Mouse (Mus musculus) MEL (cell line): ENCODE measurements around the gene Dlg2. TPM values are rescaled to one million over a fixed set of nuclear protein-coding genes. Genes with fewer than 3 reads are reported as not detected.

Source experiments
- DNase-seq: peaks from one replicate; pipeline ENCODE4 v3.0.0; 2011; ENCODE audit warnings: low read depth, low spot score
- H3K27ac ChIP-seq: 2 replicates; pipeline ENCODE4 v1.5.1; 2012; ENCODE audit warnings: low read depth, mild to moderate bottlenecking, control low read depth, low read length, moderate library complexity; ENCODE audit not compliant: control insufficient read depth
- H3K27me3 ChIP-seq, 2 experiments: fragments of 150-350 bp in 1 of 2; sonication (generic) in 1 of 2; 2 replicates each; pipeline ENCODE4 v1.6.1; 2012; ENCODE audit warnings: low read length in 2 of 2, mild to moderate bottlenecking in 2 of 2, improper control_type of control experiment in 1 of 2, moderate library complexity in 1 of 2; ENCODE audit not compliant: insufficient read depth in 2 of 2, control insufficient read depth in 1 of 2
- H3K36me3 ChIP-seq, 2 experiments: 2 replicates each; pipeline ENCODE4 v1.6.1; 2012 to 2014; ENCODE audit warnings: low read length in 2 of 2, improper control_type of control experiment in 1 of 2, inconsistent platforms in 1 of 2, mild to moderate bottlenecking in 1 of 2; ENCODE audit not compliant: insufficient read depth in 2 of 2, control insufficient read depth in 1 of 2
- H3K4me1 ChIP-seq, 2 experiments: fragments of 150-350 bp in 1 of 2; sonication (generic) in 1 of 2; 2 replicates each; pipeline ENCODE4 v1.6.1; 2012; ENCODE audit warnings: low read length in 2 of 2, improper control_type of control experiment in 1 of 2, mild to moderate bottlenecking in 1 of 2; ENCODE audit not compliant: insufficient read depth in 2 of 2, control insufficient read depth in 1 of 2
- H3K4me3 ChIP-seq, 2 experiments: fragments of 150-350 bp in 1 of 2; sonication (generic) in 1 of 2; 2 replicates each; pipeline ENCODE4 v1.5.1; 2012; ENCODE audit warnings: low read depth in 2 of 2, low read length in 2 of 2, mild to moderate bottlenecking in 2 of 2, moderate library complexity in 2 of 2, control low read depth in 1 of 2, improper control_type of control experiment in 1 of 2; ENCODE audit not compliant: control insufficient read depth in 1 of 2, insufficient read depth in 1 of 2
- H3K79me2 ChIP-seq: 2 replicates; pipeline ENCODE4 v1.6.1; 2012; ENCODE audit warnings: mild to moderate bottlenecking, low read length, moderate library complexity; ENCODE audit not compliant: control insufficient read depth, poor library complexity, insufficient read depth
- H3K9ac ChIP-seq: 2 replicates; pipeline ENCODE4 v1.6.1; 2012; ENCODE audit warnings: low read depth, mild to moderate bottlenecking, control low read depth, low read length, moderate library complexity; ENCODE audit not compliant: control insufficient read depth, poor library complexity, severe bottlenecking
- H3K9me3 ChIP-seq: fragments of 150-350 bp; sonication (generic); replicated peaks from 2 replicates; pipeline ENCODE4 v1.6.1; 2012; ENCODE audit warnings: mild to moderate bottlenecking, low read length, improper control_type of control experiment, moderate library complexity; ENCODE audit not compliant: insufficient read depth
- BHLHE40 ChIP-seq: IDR thresholded peaks from 2 replicates; pipeline ENCODE4 v1.6.1; 2012; ENCODE audit warnings: low read depth, mild to moderate bottlenecking, inconsistent platforms, low read length, improper control_type of control experiment, borderline replicate concordance
- CHD1 ChIP-seq: IDR thresholded peaks from 2 replicates; pipeline ENCODE4 v1.6.1; 2012; ENCODE audit warnings: low read depth, mild to moderate bottlenecking, inconsistent platforms, low read length, improper control_type of control experiment
- ELF1 ChIP-seq: IDR thresholded peaks from 2 replicates; pipeline ENCODE4 v1.6.1; 2014; ENCODE audit warnings: low read depth, mild to moderate bottlenecking, inconsistent platforms, low read length, improper control_type of control experiment, moderate library complexity
- EP300 ChIP-seq, 2 experiments: IDR thresholded peaks; 2 replicates each; pipeline ENCODE4 v1.6.1; 2011; ENCODE audit warnings: improper control_type of control experiment in 2 of 2, low read length in 2 of 2, low read depth in 1 of 2, mild to moderate bottlenecking in 1 of 2
- ETS1 ChIP-seq: IDR thresholded peaks from 2 replicates; pipeline ENCODE4 v1.6.1; 2012; ENCODE audit warnings: low read depth, mild to moderate bottlenecking, inconsistent platforms, low read length, improper control_type of control experiment, moderate library complexity
- JUND ChIP-seq: IDR thresholded peaks from 2 replicates; pipeline ENCODE4 v1.6.1; 2011; ENCODE audit warnings: low read depth, mild to moderate bottlenecking, improper control_type of control experiment, low read length
- KAT2A ChIP-seq: conservative IDR thresholded peaks from 2 replicates; pipeline ENCODE4 v1.6.1; 2012; ENCODE audit warnings: low read depth, low read length, improper control_type of control experiment, inconsistent platforms
- MAZ ChIP-seq: IDR thresholded peaks from 2 replicates; pipeline ENCODE4 v1.6.1; 2012; ENCODE audit warnings: low read depth, mild to moderate bottlenecking, inconsistent platforms, low read length, improper control_type of control experiment
- MYC ChIP-seq: IDR thresholded peaks from 2 replicates; pipeline ENCODE4 v1.6.1; 2011; ENCODE audit warnings: low read depth, mild to moderate bottlenecking, low read length, improper control_type of control experiment, moderate library complexity
- NELFE ChIP-seq: IDR thresholded peaks from 2 replicates; pipeline ENCODE4 v1.6.1; 2011; ENCODE audit warnings: low read depth, low read length, improper control_type of control experiment
- POLR2AphosphoS2 ChIP-seq: IDR thresholded peaks from 2 replicates; pipeline ENCODE4 v1.6.1; 2011; ENCODE audit warnings: low read length, improper control_type of control experiment
- POLR2AphosphoS5 ChIP-seq: IDR thresholded peaks from 2 replicates; pipeline ENCODE4 v1.6.1; 2012; ENCODE audit warnings: low read depth, borderline replicate concordance, mild to moderate bottlenecking, inconsistent platforms, low read length, moderate library complexity, mixed read lengths
- RCOR1 ChIP-seq: IDR thresholded peaks from 2 replicates; pipeline ENCODE4 v1.6.1; 2012; ENCODE audit warnings: low read depth, mild to moderate bottlenecking, inconsistent platforms, low read length, improper control_type of control experiment
- SMC3 ChIP-seq: IDR thresholded peaks from 2 replicates; pipeline ENCODE4 v1.6.1; 2011; ENCODE audit warnings: low read depth, low read length, improper control_type of control experiment
- TBP ChIP-seq: IDR thresholded peaks from 2 replicates; pipeline ENCODE4 v1.8.0; 2011; ENCODE audit warnings: low read depth, low read length, improper control_type of control experiment
- USF1 ChIP-seq: IDR thresholded peaks from 2 replicates; pipeline ENCODE4 v1.6.1; 2014; ENCODE audit warnings: low read depth, mild to moderate bottlenecking, inconsistent platforms, low read length, improper control_type of control experiment, moderate library complexity
- USF2 ChIP-seq, 2 experiments: IDR thresholded peaks; 2 replicates each; pipeline ENCODE4 v1.6.1; 2011 to 2012; ENCODE audit warnings: improper control_type of control experiment in 2 of 2, low read length in 2 of 2, borderline replicate concordance in 1 of 2, inconsistent platforms in 1 of 2, low read depth in 1 of 2, mild to moderate bottlenecking in 1 of 2; ENCODE audit not compliant: insufficient read depth in 1 of 2
- ZKSCAN1 ChIP-seq: IDR thresholded peaks from 2 replicates; pipeline ENCODE4 v1.6.1; 2012; ENCODE audit warnings: low read depth, mild to moderate bottlenecking, inconsistent platforms, low read length, improper control_type of control experiment, moderate library complexity
- ZMIZ1 ChIP-seq: IDR thresholded peaks from 2 replicates; pipeline ENCODE4 v1.6.1; 2012; ENCODE audit warnings: low read depth, mild to moderate bottlenecking, inconsistent platforms, low read length, improper control_type of control experiment, moderate library complexity
- polyA plus RNA-seq, 2 experiments: library from polyadenylated mRNA; stranded (reverse) in 1 of 2; unstranded in 1 of 2; fragments of >175 nt in 1 of 2; fragments of >200 nt in 1 of 2; gene quantifications; 2 replicates each; pipeline versions ENCODE4 v1.2.1 to v1.2.4; 2012; ENCODE audit warnings: low replicate concordance in 2 of 2, low read depth in 1 of 2; ENCODE audit not compliant: insufficient read length in 2 of 2, insufficient read depth in 1 of 2, missing spikeins in 1 of 2
- total RNA-seq: library from RNA; depleted of rRNA; stranded (reverse); fragments of 300-350 nt; gene quantifications from 2 replicates; pipeline ENCODE4 v1.2.3, GENCODE M21; 2012

The Dlg2 gene
- total and polyA plus RNA-seq, 3 experiments, result 0.04 TPM; not detected in 2

GRCm38 (mm10) chr7:92408479-92408878 lies 1932.0 kb downstream of the Dlg2 start:
- no peaks in the 10 kb centered on the region for H3K4me1 ChIP-seq
- H3K4me3 ChIP-seq, result no peak overlapping the region
- no peaks in the 10 kb centered on the region for H3K79me2 ChIP-seq
- TF ChIP-seq POLR2AphosphoS2 (no peak), EP300 (IDR thresholded peaks at IDR 0.05; ENCODE audit: low read depth in 1 of 2, low read length in 2 of 2) (no peak), JUND (no peak), POLR2AphosphoS5 (no peak)
- no peak overlapping the region for H3K27ac ChIP-seq
- H3K36me3 ChIP-seq, result no peaks in the 10 kb centered on the region
- H3K9ac ChIP-seq, result no peak overlapping the region
- H3K9me3 ChIP-seq, result no peaks in the 10 kb centered on the region
- no peak for DNase-seq
- no peaks in the 10 kb centered on the region for H3K27me3 ChIP-seq

GRCm38 (mm10) chr7:92420474-92420873 lies 1944.0 kb downstream of the Dlg2 start:
- DNase-seq, result no peak
- no peak overlapping the region for H3K4me3 ChIP-seq
- TF ChIP-seq ZKSCAN1, result no peak
- no peak for TF ChIP-seq BHLHE40
- no peak for TF ChIP-seq USF2 (IDR thresholded peaks at IDR 0.05; ENCODE audit: borderline replicate concordance in 1 of 2, insufficient read depth in 1 of 2, low read depth in 1 of 2, low read length in 2 of 2)
- no peak for TF ChIP-seq ELF1
- TF ChIP-seq USF1, result no peak
- no peaks in the 10 kb centered on the region for H3K79me2 ChIP-seq
- H3K9me3 ChIP-seq, result no peaks in the 10 kb centered on the region
- H3K4me1 ChIP-seq, result no peaks in the 10 kb centered on the region
- H3K9ac ChIP-seq, result no peak overlapping the region
- no peak overlapping the region for H3K27ac ChIP-seq
- H3K36me3 ChIP-seq, result no peaks in the 10 kb centered on the region
- H3K27me3 ChIP-seq, result no peaks in the 10 kb centered on the region

- H3K4me1 ChIP-seq, result no peaks in the 10 kb centered on the region
- TF ChIP-seq ZKSCAN1, result no peak
- no peak for TF ChIP-seq POLR2AphosphoS2
- TF ChIP-seq ETS1, result no peak
- TF ChIP-seq TBP, result no peak
- no peak for TF ChIP-seq KAT2A
- no peak for TF ChIP-seq SMC3
- TF ChIP-seq RCOR1, result no peak
- no peak for TF ChIP-seq ZMIZ1
- no peak for TF ChIP-seq CHD1
- TF ChIP-seq NELFE, result no peak
- TF ChIP-seq MYC, result no peak
- TF ChIP-seq BHLHE40, result no peak
- no peak for TF ChIP-seq USF1
- no peak for TF ChIP-seq ELF1
- no peak for TF ChIP-seq MAZ
- H3K27me3 ChIP-seq, result no peaks in the 10 kb centered on the region
- DNase-seq, result no peak
- no peak overlapping the region for H3K4me3 ChIP-seq
- no peaks in the 10 kb centered on the region for H3K9me3 ChIP-seq
- H3K36me3 ChIP-seq, result no peaks in the 10 kb centered on the region
- no peaks in the 10 kb centered on the region for H3K79me2 ChIP-seq
- no peak overlapping the region for H3K27ac ChIP-seq
- H3K9ac ChIP-seq, result no peak overlapping the region
These were observed 1946.5 kb downstream of the Dlg2 start for GRCm38 (mm10) chr7:92423017-92423416.
